Mouse (Mus musculus): ENCODE measurements around the gene Ccin. TPM values are rescaled to one million over a fixed set of nuclear protein-coding genes. Genes with fewer than 3 reads are reported as not detected.

The Ccin gene
- total and polyA plus RNA-seq, 2 experiments from 2014 or later = 0.49 TPM; not detected in 1

DNA sequence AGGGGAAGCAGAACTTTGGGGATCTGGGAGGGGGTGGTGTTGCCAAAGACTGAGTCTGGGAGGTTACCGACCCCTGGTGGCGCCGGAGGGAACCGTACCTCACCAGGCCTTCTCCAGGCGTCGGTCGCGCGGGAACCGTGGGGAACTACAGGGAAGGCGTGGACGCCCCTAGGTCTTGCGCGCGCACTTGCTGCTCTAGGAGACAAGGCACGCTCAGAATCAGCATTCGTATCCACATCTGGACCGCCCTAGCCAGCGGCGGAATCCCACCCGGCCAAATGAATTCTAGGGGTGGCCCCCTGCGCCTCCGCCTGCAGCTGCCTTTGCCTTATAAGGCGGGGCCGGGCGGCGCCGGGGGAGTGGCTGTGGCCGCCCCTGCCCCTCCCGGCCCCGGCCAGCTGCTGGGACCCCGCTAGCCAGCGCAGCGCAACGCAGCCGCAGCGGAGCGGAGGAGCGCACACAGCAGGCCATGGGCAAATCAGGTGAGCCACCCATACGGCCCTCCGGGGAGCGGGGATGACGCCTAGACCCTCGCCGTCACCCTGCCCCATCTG is 25.9 kb upstream of the Ccin start, which contains the start of gene Glipr2:
TSS of gene Glipr2 (plus strand) at position 110 of the 554 bp plus-strand sequence.
- peak; percentile 88 for ATAC-seq (ENCODE audit: low FRiP score)
- TF ChIP-seq CTCF (IDR thresholded peaks at IDR 0.05) = peak; percentile 86
- peak within 1 kb of the TSS; percentile 43 for H3K27ac ChIP-seq (ENCODE audit: low read depth, low read length)
- H3K27me3 ChIP-seq (ENCODE audit: insufficient read depth, low read length) = no peaks in the 10 kb centered on the region
- peak within 1 kb of the TSS; percentile 78 for H3K9ac ChIP-seq (replicated peaks; ENCODE audit: low read length, poor library complexity, severe bottlenecking)
- peak; percentile 87 for DNase-seq (ENCODE audit: low spot score)
- H3K36me3 ChIP-seq (ENCODE audit: insufficient read depth, low read length) = no peaks in the 10 kb centered on the region
- peak within 1 kb of the TSS; percentile 82 for H3K4me3 ChIP-seq (ENCODE audit: low read depth, low read length)
- H3K9me3 ChIP-seq (ENCODE audit: low read length) = no peaks in the 10 kb centered on the region
- H3K4me2 ChIP-seq (ENCODE audit: low read depth, low read length, poor library complexity, severe bottlenecking) = peak within 1 kb of the TSS; percentile 99
- no peaks in the 10 kb centered on the region; the same call in 1 of the 2 replicates for H3K4me1 ChIP-seq (ENCODE audit: insufficient read depth, low read length)
- under 1% methylated on average over 44 of the region's 45 CpGs for WGBS

DNA sequence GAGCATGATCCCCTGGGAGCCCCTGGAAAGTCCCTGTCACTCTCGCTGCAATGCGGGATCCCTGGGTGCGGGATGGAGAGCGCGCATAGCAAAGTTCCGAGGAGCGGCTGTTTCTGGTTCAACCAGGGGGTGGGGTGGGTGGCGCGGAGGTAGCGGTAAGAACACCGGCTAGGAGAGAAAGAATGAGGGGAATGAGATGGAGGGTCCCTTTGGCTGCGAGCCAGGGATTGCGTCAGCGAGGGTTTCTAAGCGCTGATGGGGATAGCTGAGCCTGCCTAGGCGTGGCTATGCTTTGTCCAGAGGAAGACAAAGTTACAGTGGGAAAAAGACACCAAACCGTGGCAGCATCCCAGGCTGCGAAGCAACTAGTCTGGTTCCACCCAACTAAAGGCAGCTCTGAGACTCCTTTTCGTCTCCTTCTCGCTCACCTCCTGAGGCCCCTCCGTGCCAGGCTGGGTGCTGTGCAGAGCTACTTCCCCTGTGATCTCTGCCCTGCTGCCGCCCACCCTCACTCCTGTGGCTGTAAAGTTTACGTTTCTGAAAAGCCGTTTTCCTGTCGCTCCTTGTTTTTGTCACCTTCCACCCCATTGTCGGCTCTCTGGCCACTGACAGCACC is 25.3 kb upstream of the Ccin start:
- Histone ChIP-seq H3K27me3 (ENCODE audit: insufficient read depth, low read length) (no peaks in the 10 kb centered on the region), H3K4me1 (ENCODE audit: insufficient read depth, low read length) (no peaks in the 10 kb centered on the region; the same call in 1 of the 2 replicates), H3K36me3 (ENCODE audit: insufficient read depth, low read length) (no peaks in the 10 kb centered on the region), H3K4me2 (ENCODE audit: low read depth, low read length, poor library complexity, severe bottlenecking) (peak overlapping the region; percentile 99), H3K9me3 (ENCODE audit: low read length) (no peaks in the 10 kb centered on the region), H3K9ac (replicated peaks; ENCODE audit: low read length, poor library complexity, severe bottlenecking) (peak overlapping the region; percentile 78), H3K27ac (ENCODE audit: low read depth, low read length) (peak overlapping the region; percentile 43), H3K4me3 (ENCODE audit: low read depth, low read length) (peak overlapping the region; percentile 82)
- ATAC-seq (ENCODE audit: low FRiP score) = peak; percentile 52
- DNase-seq (ENCODE audit: low spot score) = peak; percentile 79
- no peak for TF ChIP-seq CTCF (IDR thresholded peaks at IDR 0.05)
- WGBS = under 1% methylated on average over 26 of the region's 26 CpGs

DNA sequence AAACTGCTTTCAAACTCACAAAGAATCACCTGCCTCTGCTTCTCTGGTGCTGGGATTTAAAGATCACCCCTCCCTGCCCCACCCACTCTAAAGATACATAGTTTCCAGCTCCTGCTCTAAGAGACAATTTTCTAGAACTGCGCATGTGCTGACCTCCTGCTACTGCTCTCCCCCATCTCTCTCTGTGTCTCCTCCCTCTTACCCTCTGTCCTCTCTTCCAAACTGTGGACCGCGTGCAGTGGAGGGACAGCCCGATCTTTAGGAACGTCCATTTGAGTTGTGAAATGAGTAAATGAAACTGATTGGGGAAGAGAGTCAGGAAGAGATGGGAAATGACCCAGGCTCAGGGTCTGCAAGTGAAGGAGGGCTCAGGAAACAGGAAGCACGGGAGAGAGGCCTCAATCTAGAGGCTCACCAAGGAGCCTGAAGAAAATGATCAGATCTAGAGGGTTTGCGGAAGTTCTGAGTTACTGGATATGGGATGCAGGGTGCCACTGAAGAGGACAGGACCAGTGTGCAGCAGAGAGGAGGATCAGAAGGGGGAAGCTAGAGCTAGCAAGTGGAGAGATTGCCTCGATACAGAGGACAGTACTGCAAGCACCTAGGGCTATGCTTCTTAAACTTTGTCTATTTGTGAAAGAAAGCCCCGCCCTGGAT is 23.6 kb upstream of the Ccin start:
- Histone ChIP-seq H3K4me1 (ENCODE audit: insufficient read depth, low read length) (no peaks in the 10 kb centered on the region; the same call in 1 of the 2 replicates), H3K4me3 (ENCODE audit: low read depth, low read length) (no peak overlapping the region), H3K9me3 (ENCODE audit: low read length) (no peaks in the 10 kb centered on the region), H3K27me3 (ENCODE audit: insufficient read depth, low read length) (no peaks in the 10 kb centered on the region), H3K9ac (replicated peaks; ENCODE audit: low read length, poor library complexity, severe bottlenecking) (no peak overlapping the region), H3K27ac (ENCODE audit: low read depth, low read length) (no peak overlapping the region), H3K36me3 (ENCODE audit: insufficient read depth, low read length) (no peaks in the 10 kb centered on the region), H3K4me2 (ENCODE audit: low read depth, low read length, poor library complexity, severe bottlenecking) (no peak overlapping the region)
- DNase-seq (ENCODE audit: low spot score) = no peak
- WGBS = 65% methylated on average over 9 of the region's 9 CpGs
- ATAC-seq (ENCODE audit: low FRiP score) = no peak
- TF ChIP-seq CTCF (IDR thresholded peaks at IDR 0.05) = no peak

DNA sequence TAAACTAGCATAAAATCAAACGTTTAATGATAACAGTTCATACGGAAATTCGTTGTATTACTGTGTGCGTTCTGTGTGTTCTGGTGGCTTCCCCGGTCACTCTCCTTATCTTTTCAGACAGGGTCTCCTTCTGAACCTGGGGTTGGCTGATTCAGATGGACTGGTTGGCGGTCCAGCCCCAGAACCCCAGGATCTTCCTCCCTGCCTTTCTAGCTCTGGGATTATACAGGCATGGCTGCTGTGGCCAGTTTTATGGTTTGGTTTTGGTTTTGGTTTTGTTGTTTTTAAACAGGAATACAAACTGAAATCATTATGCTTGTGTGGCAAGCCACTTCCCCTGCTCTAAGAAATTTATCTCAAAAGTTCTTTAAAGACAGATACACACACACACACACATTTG is 23.1 kb upstream of the Ccin start:
- Histone ChIP-seq H3K9ac (replicated peaks; ENCODE audit: low read length, poor library complexity, severe bottlenecking) (no peak overlapping the region), H3K36me3 (ENCODE audit: insufficient read depth, low read length) (no peaks in the 10 kb centered on the region), H3K4me2 (ENCODE audit: low read depth, low read length, poor library complexity, severe bottlenecking) (no peak overlapping the region), H3K4me1 (ENCODE audit: insufficient read depth, low read length) (no peaks in the 10 kb centered on the region; the same call in 1 of the 2 replicates), H3K27me3 (ENCODE audit: insufficient read depth, low read length) (no peaks in the 10 kb centered on the region), H3K9me3 (ENCODE audit: low read length) (no peaks in the 10 kb centered on the region), H3K4me3 (ENCODE audit: low read depth, low read length) (no peak overlapping the region), H3K27ac (ENCODE audit: low read depth, low read length) (no peak overlapping the region)
- no peak for DNase-seq (ENCODE audit: low spot score)
- no peak for ATAC-seq (ENCODE audit: low FRiP score)
- WGBS = 92% methylated on average over 6 of the region's 6 CpGs
- TF ChIP-seq CTCF (IDR thresholded peaks at IDR 0.05) = no peak

DNA sequence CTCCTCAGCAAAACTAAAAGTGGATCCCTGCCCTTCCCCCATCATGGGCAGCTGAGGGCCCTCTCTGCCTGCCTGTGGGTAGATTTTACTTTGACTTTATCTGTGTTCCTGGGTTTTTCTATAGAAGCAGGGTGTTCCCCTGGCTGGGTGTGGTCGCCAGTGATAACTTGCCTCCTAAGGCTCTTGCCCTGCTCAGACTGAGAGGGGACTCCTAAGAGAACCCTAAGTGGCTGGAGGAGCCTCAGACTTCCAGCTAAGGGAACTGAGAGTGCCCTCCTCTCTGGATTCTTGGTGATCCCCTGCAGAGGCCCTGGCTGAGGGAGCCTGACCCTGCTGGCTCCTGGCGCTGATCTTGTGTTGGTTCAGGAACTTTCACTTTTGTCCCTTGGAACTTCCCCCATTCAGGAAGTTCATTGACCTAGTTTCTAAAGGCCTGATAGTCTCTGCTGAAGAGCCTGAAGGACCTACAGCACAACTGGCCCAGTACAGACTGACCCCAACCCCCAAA is 18.9 kb upstream of the Ccin start:
- H3K9me3 ChIP-seq (ENCODE audit: low read length) = no peaks in the 10 kb centered on the region
- no peak for TF ChIP-seq CTCF (IDR thresholded peaks at IDR 0.05)
- H3K4me1 ChIP-seq (ENCODE audit: insufficient read depth, low read length) = no peaks in the 10 kb centered on the region
- ATAC-seq (ENCODE audit: low FRiP score) = no peak
- H3K27ac ChIP-seq (ENCODE audit: low read depth, low read length) = no peak overlapping the region
- WGBS = 64% methylated on average over 2 of the region's 2 CpGs
- no peak overlapping the region for H3K4me3 ChIP-seq (ENCODE audit: low read depth, low read length)
- H3K27me3 ChIP-seq (ENCODE audit: insufficient read depth, low read length) = no peaks in the 10 kb centered on the region
- H3K9ac ChIP-seq (replicated peaks; ENCODE audit: low read length, poor library complexity, severe bottlenecking) = no peak overlapping the region
- H3K4me2 ChIP-seq (ENCODE audit: low read depth, low read length, poor library complexity, severe bottlenecking) = no peak overlapping the region
- H3K36me3 ChIP-seq (ENCODE audit: insufficient read depth, low read length) = no peaks in the 10 kb centered on the region
- DNase-seq (ENCODE audit: low spot score) = no peak
